Mouse (Mus musculus): ENCODE data around the gene Dlk1. TPM values are rescaled to one million over a fixed set of nuclear protein-coding genes. Genes with fewer than 3 reads are reported as not detected.

The Dlk1 gene
- polyA plus RNA-seq (2012; rRNA removed) = 0.34 and 0.82 TPM in 2 replicates

GRCm38 (mm10) chr12:109452592-109452991, at the start of gene Dlk1:
Gene Dlk1, plus strand, starts transcription at chr12:109452823.
- 42% methylated on average over 13 of the region's 13 CpGs for WGBS
- DNase-seq (ENCODE audit: low read depth, low spot score) = no peak

GRCm38 (mm10) chr12:109402943-109403342, 49.7 kb upstream of the Dlk1 start:
- DNase-seq (ENCODE audit: low read depth, low spot score) = no peak
- WGBS = 55% methylated on average over 5 of the region's 5 CpGs

- WGBS = 91% methylated on average over 9 of the region's 9 CpGs
- no peak for DNase-seq (ENCODE audit: low read depth, low spot score)
These were observed 48.9 kb upstream of the Dlk1 start for GRCm38 (mm10) chr12:109403752-109404151.

- WGBS = 70% methylated on average over 3 of the region's 3 CpGs
- no peak for DNase-seq (ENCODE audit: low read depth, low spot score)
These were observed 46.6 kb upstream of the Dlk1 start for GRCm38 (mm10) chr12:109406018-109406417.

- no peak for DNase-seq (ENCODE audit: low read depth, low spot score)
- WGBS = 61% methylated on average over 11 of the region's 11 CpGs
These were observed 41.9 kb upstream of the Dlk1 start for GRCm38 (mm10) chr12:109410723-109411122.

- no peak for DNase-seq (ENCODE audit: low read depth, low spot score)
- 65% methylated on average over 9 of the region's 9 CpGs for WGBS
These were observed 41.2 kb upstream of the Dlk1 start for GRCm38 (mm10) chr12:109411172-109412070.

- WGBS = 70% methylated on average over 8 of the region's 8 CpGs
- DNase-seq (ENCODE audit: low read depth, low spot score) = no peak
These were observed 40.6 kb upstream of the Dlk1 start for GRCm38 (mm10) chr12:109412071-109412440.

GRCm38 (mm10) chr12:109412675-109413074, 39.9 kb upstream of the Dlk1 start:
- 44% methylated on average over 5 of the region's 5 CpGs for WGBS
- no peak for DNase-seq (ENCODE audit: low read depth, low spot score)

- 74% methylated on average over 4 of the region's 4 CpGs for WGBS
- no peak for DNase-seq (ENCODE audit: low read depth, low spot score)
These were observed 39.3 kb upstream of the Dlk1 start for GRCm38 (mm10) chr12:109413321-109413720.

- DNase-seq (ENCODE audit: low read depth, low spot score) = no peak
- 81% methylated on average over 5 of the region's 5 CpGs for WGBS
These were observed 35.9 kb upstream of the Dlk1 start for GRCm38 (mm10) chr12:109416681-109417080.

- 58% methylated on average over 14 of the region's 14 CpGs for WGBS
- no peak for DNase-seq (ENCODE audit: low read depth, low spot score)
These were observed 35.0 kb upstream of the Dlk1 start for GRCm38 (mm10) chr12:109417476-109418201.

- no peak for DNase-seq (ENCODE audit: low read depth, low spot score)
- 37% methylated on average over 12 of the region's 12 CpGs for WGBS
These were observed 32.6 kb upstream of the Dlk1 start for GRCm38 (mm10) chr12:109420006-109420405.

GRCm38 (mm10) chr12:109423163-109423562, 29.5 kb upstream of the Dlk1 start:
- 35% methylated on average over 2 of the region's 2 CpGs for WGBS
- DNase-seq (ENCODE audit: low read depth, low spot score) = no peak

GRCm38 (mm10) chr12:109423716-109424429, 28.8 kb upstream of the Dlk1 start:
- 67% methylated on average over 4 of the region's 4 CpGs for WGBS
- no peak for DNase-seq (ENCODE audit: low read depth, low spot score)

- 17% methylated on average over 20 of the region's 20 CpGs for WGBS
These were observed 27.8 kb upstream of the Dlk1 start for GRCm38 (mm10) chr12:109424753-109425332.

GRCm38 (mm10) chr12:109425982-109426381, 26.6 kb upstream of the Dlk1 start:
- no peak for DNase-seq (ENCODE audit: low read depth, low spot score)
- WGBS = 81% methylated on average over 12 of the region's 12 CpGs

More at GRCm38 (mm10) chr12:109424753-109425332, 27.8 kb upstream of the Dlk1 start:
- no peak for DNase-seq (ENCODE audit: low read depth, low spot score)

GRCm38 (mm10) chr12:109432475-109433130, 20.0 kb upstream of the Dlk1 start:
- 41% methylated on average over 6 of the region's 6 CpGs for WGBS
- DNase-seq (ENCODE audit: low read depth, low spot score) = no peak

GRCm38 (mm10) chr12:109436367-109436807, 16.2 kb upstream of the Dlk1 start:
- DNase-seq (ENCODE audit: low read depth, low spot score) = no peak
- WGBS = 10% methylated on average over 10 of the region's 10 CpGs

- DNase-seq (ENCODE audit: low read depth, low spot score) = no peak
These were observed 15.8 kb upstream of the Dlk1 start for GRCm38 (mm10) chr12:109436852-109437251.

More at GRCm38 (mm10) chr12:109436852-109437251, 15.8 kb upstream of the Dlk1 start:
- WGBS = 49% methylated on average over 12 of the region's 12 CpGs
